Mouse (Mus musculus): ENCODE results near the gene Znfx1. TPM values are rescaled to one million over a fixed set of nuclear protein-coding genes. Genes with fewer than 3 reads are reported as not detected.

Znfx1 gene
- 11.4 and 12.1 TPM in 2 replicates for polyA plus RNA-seq (2011; ENCODE audit: insufficient read depth, insufficient read length, low read depth, missing spikeins)

DNA sequence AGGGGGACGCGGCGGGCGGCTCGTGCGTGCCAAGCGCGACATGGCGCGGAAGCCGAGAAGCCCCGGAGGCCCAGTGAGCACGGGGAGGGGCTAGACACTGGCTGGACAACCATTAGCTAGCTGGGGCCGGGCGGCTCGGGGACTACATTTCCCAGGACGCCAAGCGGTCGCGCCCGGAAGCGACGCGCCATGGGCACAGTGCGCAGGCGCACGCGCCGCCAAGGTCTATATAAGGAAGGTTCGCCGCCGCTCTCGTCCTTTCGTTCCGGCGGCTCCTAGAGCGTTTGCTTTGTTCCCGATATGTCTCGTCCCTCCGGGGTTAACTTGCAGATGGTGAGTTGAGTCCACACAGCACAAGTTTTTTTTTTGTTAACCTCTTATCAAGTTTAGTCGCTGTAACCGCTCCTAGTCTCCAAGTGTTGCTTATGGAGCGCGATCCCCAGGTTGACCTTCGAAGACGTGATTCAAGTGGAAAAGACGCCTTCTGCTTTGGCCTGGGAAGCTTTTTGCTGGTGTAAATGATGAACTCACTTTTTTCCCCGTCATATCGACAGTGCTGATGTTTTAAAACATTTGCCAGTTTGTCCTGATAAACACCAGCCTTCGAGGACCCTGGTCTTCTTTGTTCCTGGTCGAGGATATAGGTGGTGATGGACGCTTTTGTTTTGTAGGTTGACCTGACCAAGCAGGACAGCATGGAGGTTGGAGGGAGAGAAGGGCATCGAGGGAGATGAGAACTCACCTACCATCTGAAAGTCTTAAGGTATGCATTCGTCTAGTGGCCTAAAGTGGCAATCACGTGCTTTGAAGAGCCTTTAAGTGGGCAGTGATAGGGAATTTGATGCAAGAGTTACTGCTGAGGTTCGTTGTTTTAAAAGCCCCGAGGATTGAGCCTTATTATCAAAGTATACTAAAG, at the start of gene Znfx1:
Gene Znfx1 (minus strand): TSS at position 51 of the 916 bp plus-strand sequence.
- peak within 1 kb of the TSS; percentile 98 for H3K4me3 ChIP-seq (ENCODE audit: low read depth, low read length)
- TF ChIP-seq CTCF (IDR thresholded peaks at IDR 0.05; ENCODE audit: low read depth, low read length) (no peak), POLR2A (IDR thresholded peaks at IDR 0.05; ENCODE audit: insufficient read depth, low read length) (peak; percentile 100), EP300 (IDR thresholded peaks at IDR 0.05; ENCODE audit: insufficient read depth, low read depth, low read length) (0 out of 2 replicates have a peak, but pooled peaks have one; percentile 50)
- H3K36me3 ChIP-seq (ENCODE audit: control insufficient read depth, insufficient read depth, low read length, poor library complexity, severe bottlenecking): peaks cover 31% of the 10 kb centered on the region
- no peaks in the 10 kb centered on the region for H3K27me3 ChIP-seq (ENCODE audit: control insufficient read depth, insufficient read depth, low read length, poor library complexity, severe bottlenecking)
- no peaks in the 10 kb centered on the region for H3K9me3 ChIP-seq (replicated peaks; ENCODE audit: control insufficient read depth, insufficient read depth, low read length, poor library complexity, severe bottlenecking)
- H3K27ac ChIP-seq (ENCODE audit: insufficient read depth, low read length): peak within 1 kb of the TSS; percentile 94
- H3K9ac ChIP-seq (ENCODE audit: low read depth, poor library complexity, severe bottlenecking): peak within 1 kb of the TSS; percentile 93
- H3K4me1 ChIP-seq (ENCODE audit: control insufficient read depth, insufficient read depth, low read length): peaks cover 5% of the 10 kb centered on the region

DNA sequence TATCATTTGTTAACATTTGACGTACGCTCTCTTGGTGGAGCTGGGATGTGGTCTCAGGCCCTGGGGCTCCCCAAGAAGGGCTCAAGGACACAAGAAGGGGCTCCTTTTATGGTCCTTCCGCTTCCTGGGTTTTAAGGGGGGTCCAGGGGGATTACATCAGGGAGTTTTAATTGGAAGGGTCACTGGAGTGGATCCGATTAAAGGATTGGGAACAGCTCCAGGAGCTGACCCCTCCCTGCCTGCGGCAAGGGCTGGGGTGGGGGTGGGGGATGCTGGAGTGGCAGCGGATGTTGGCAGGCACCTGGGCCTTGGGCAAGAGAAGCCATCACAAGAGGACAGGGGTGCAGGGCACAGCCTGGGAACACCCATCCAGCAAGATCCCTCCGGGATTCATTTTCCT, 49.4 kb upstream of the Znfx1 start:
- no peak overlapping the region for H3K27ac ChIP-seq (ENCODE audit: insufficient read depth, low read length)
- no peak overlapping the region for H3K4me3 ChIP-seq (ENCODE audit: low read depth, low read length)

DNA sequence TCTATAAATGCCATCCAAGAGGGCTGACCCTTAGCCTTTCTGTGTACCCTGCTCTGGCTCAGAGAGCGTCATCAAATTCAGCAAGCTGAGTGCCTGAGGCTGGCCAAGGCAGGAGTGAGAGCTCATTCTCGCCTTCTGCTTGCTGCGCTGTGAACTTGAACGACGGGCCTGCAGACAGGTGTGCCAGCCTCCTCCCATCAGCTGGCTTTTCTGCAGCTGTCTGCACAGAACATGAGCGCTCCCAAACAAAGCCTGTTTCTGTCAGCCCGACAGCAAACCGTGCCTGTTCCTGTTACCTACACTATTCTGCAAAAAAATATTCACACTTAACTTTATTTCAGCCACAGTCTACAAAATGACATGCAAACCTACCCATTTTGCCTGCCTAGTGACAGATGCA, 46.7 kb upstream of the Znfx1 start:
- H3K4me1 ChIP-seq (ENCODE audit: control insufficient read depth, insufficient read depth, low read length): peaks cover 5% of the 10 kb centered on the region
- no peak overlapping the region for H3K4me3 ChIP-seq (ENCODE audit: low read depth, low read length)
- no peak for TF ChIP-seq EP300 (IDR thresholded peaks at IDR 0.05; ENCODE audit: insufficient read depth, low read depth, low read length)
- H3K9me3 ChIP-seq (replicated peaks; ENCODE audit: control insufficient read depth, insufficient read depth, low read length, poor library complexity, severe bottlenecking): no peaks in the 10 kb centered on the region
- no peak overlapping the region for H3K27ac ChIP-seq (ENCODE audit: insufficient read depth, low read length)
- H3K36me3 ChIP-seq (ENCODE audit: control insufficient read depth, insufficient read depth, low read length, poor library complexity, severe bottlenecking): no peaks in the 10 kb centered on the region
- no peaks in the 10 kb centered on the region for H3K27me3 ChIP-seq (ENCODE audit: control insufficient read depth, insufficient read depth, low read length, poor library complexity, severe bottlenecking)
- H3K9ac ChIP-seq (ENCODE audit: low read depth, poor library complexity, severe bottlenecking): no peak overlapping the region

More for the DNA sequence above, 49.4 kb upstream of the Znfx1 start:
- no peak for TF ChIP-seq CTCF (IDR thresholded peaks at IDR 0.05; ENCODE audit: low read depth, low read length)
- TF ChIP-seq EP300 (IDR thresholded peaks at IDR 0.05; ENCODE audit: insufficient read depth, low read depth, low read length): no peak
- no peak for TF ChIP-seq POLR2A (IDR thresholded peaks at IDR 0.05; ENCODE audit: insufficient read depth, low read length)
- H3K4me1 ChIP-seq (ENCODE audit: control insufficient read depth, insufficient read depth, low read length): peaks cover 2% of the 10 kb centered on the region
- H3K9me3 ChIP-seq (replicated peaks; ENCODE audit: control insufficient read depth, insufficient read depth, low read length, poor library complexity, severe bottlenecking): no peaks in the 10 kb centered on the region
- H3K36me3 ChIP-seq (ENCODE audit: control insufficient read depth, insufficient read depth, low read length, poor library complexity, severe bottlenecking): no peaks in the 10 kb centered on the region
- H3K9ac ChIP-seq (ENCODE audit: low read depth, poor library complexity, severe bottlenecking): no peak overlapping the region
- H3K27me3 ChIP-seq (ENCODE audit: control insufficient read depth, insufficient read depth, low read length, poor library complexity, severe bottlenecking): no peaks in the 10 kb centered on the region

DNA sequence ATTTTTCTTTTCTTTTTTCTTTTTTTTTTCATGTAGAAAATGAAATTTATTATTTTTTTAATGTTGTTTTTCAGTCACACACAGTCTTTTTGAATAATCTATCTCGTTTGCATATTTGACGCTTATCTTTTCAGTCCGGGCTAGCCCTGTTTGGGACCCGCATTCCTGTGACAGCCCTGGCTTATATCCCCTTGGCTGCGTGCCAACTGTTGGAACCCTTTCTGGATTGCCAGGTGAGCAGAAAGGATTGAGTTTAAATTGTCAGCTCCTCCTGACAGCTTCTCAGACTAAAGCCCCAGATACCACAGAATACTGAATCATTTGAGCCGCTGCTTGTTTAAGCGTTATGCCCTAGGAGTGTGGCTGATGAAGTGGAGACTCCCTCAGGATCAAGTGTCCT, 40.7 kb upstream of the Znfx1 start:
- Histone ChIP-seq H3K4me1 (ENCODE audit: control insufficient read depth, insufficient read depth, low read length) (peaks cover 5% of the 10 kb centered on the region), H3K4me3 (ENCODE audit: low read depth, low read length) (no peak overlapping the region), H3K9ac (ENCODE audit: low read depth, poor library complexity, severe bottlenecking) (no peak overlapping the region), H3K36me3 (ENCODE audit: control insufficient read depth, insufficient read depth, low read length, poor library complexity, severe bottlenecking) (no peaks in the 10 kb centered on the region), H3K27me3 (ENCODE audit: control insufficient read depth, insufficient read depth, low read length, poor library complexity, severe bottlenecking) (no peaks in the 10 kb centered on the region), H3K9me3 (replicated peaks; ENCODE audit: control insufficient read depth, insufficient read depth, low read length, poor library complexity, severe bottlenecking) (no peaks in the 10 kb centered on the region), H3K27ac (ENCODE audit: insufficient read depth, low read length) (no peak overlapping the region)
- no peak for TF ChIP-seq EP300 (IDR thresholded peaks at IDR 0.05; ENCODE audit: insufficient read depth, low read depth, low read length)
- no peak for TF ChIP-seq POLR2A (IDR thresholded peaks at IDR 0.05; ENCODE audit: insufficient read depth, low read length)
- no peak for TF ChIP-seq CTCF (IDR thresholded peaks at IDR 0.05; ENCODE audit: low read depth, low read length)

DNA sequence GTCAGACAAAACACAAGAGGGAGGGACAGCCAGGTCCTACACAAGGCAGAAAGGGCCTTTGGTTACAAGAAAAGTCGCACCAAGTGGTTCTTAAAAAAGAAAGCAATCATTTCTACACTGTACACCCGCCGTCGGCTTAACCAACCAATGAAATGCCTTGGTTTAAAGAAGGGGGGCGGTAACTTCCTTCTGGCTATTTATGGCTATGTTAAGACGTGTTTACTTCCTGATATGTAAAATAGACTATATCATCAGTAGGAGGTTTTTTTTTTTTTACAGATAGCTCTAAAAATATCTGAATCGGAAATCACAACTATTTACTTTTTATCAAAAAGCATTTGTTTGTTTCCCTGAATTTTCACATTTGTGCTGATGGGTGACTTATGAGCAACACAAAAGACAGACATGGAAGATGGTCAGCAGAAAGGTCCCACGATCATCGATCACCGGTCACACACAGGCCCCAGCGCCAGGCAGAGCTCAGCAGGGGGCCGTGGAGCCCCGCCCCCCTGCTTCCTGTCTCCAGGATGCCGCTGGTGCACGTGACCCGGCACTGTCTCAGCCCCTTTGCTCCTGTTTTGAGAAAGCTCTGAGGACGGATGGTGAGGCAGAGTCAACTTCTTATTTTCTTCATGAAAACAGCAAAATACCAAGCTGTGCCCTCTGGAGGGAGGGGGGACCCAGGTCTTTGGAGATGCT, 39.1 kb upstream of the Znfx1 start:
- Histone ChIP-seq H3K4me1 (ENCODE audit: control insufficient read depth, insufficient read depth, low read length) (peaks cover 5% of the 10 kb centered on the region), H3K27ac (ENCODE audit: insufficient read depth, low read length) (no peak overlapping the region), H3K9ac (ENCODE audit: low read depth, poor library complexity, severe bottlenecking) (no peak overlapping the region), H3K9me3 (replicated peaks; ENCODE audit: control insufficient read depth, insufficient read depth, low read length, poor library complexity, severe bottlenecking) (no peaks in the 10 kb centered on the region), H3K36me3 (ENCODE audit: control insufficient read depth, insufficient read depth, low read length, poor library complexity, severe bottlenecking) (no peaks in the 10 kb centered on the region), H3K4me3 (ENCODE audit: low read depth, low read length) (peak overlapping the region; percentile 14), H3K27me3 (ENCODE audit: control insufficient read depth, insufficient read depth, low read length, poor library complexity, severe bottlenecking) (no peaks in the 10 kb centered on the region)
- no peak for TF ChIP-seq CTCF (IDR thresholded peaks at IDR 0.05; ENCODE audit: low read depth, low read length)
- TF ChIP-seq EP300 (IDR thresholded peaks at IDR 0.05; ENCODE audit: insufficient read depth, low read depth, low read length): 0 out of 2 replicates have a peak, but pooled peaks have one; percentile 22

DNA sequence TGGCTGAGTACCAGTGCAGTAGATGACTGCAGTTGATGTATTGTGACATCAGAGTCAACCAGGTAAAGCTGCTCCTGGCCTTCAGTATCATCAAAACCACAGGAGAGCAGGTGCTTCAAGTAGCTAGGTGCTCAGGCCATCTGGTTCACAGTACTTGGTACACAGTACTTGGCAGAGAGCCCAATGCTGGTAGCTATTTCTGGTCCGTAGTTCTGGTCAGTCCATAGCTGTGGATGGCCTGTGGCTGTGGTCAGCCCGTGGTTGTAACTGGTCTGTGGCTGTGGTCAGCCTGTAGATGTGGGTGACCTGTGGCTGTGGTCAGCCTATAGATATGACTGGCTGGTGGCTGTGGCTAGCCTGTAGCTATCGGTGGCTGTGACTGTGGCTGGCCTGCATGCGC, 31.9 kb upstream of the Znfx1 start:
- Histone ChIP-seq H3K36me3 (ENCODE audit: control insufficient read depth, insufficient read depth, low read length, poor library complexity, severe bottlenecking) (no peaks in the 10 kb centered on the region), H3K4me1 (ENCODE audit: control insufficient read depth, insufficient read depth, low read length) (peaks cover 6% of the 10 kb centered on the region), H3K27me3 (ENCODE audit: control insufficient read depth, insufficient read depth, low read length, poor library complexity, severe bottlenecking) (no peaks in the 10 kb centered on the region), H3K27ac (ENCODE audit: insufficient read depth, low read length) (no peak overlapping the region), H3K9me3 (replicated peaks; ENCODE audit: control insufficient read depth, insufficient read depth, low read length, poor library complexity, severe bottlenecking) (no peaks in the 10 kb centered on the region), H3K4me3 (ENCODE audit: low read depth, low read length) (no peak overlapping the region), H3K9ac (ENCODE audit: low read depth, poor library complexity, severe bottlenecking) (no peak overlapping the region)
- TF ChIP-seq POLR2A (IDR thresholded peaks at IDR 0.05; ENCODE audit: insufficient read depth, low read length): no peak
- no peak for TF ChIP-seq CTCF (IDR thresholded peaks at IDR 0.05; ENCODE audit: low read depth, low read length)
- no peak for TF ChIP-seq EP300 (IDR thresholded peaks at IDR 0.05; ENCODE audit: insufficient read depth, low read depth, low read length)

All from ES-Bruce4 (cell line).